Mouse (Mus musculus): ENCODE data around the gene Mknk2.

DNA sequence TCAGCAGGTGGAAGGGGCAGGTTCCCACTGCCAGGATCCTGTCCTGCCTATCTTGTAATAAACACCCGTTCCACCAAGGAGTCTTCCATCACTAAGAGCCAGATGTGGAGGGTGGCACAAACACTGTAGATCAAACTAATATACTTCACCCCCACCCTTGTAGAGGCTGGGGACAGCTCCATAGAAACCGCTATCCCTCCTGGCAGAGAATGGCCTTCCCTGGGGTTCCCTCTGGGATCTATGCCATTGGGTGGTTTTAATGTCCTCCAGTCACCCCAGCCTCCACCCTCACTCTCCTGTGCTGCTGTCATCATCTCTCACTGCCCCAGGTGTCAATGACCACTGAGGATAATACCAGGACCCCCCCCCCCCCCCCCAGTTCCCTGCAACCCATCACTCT lies 7.4 kb downstream of the Mknk2 start:
- no peak for TF ChIP-seq CTCF (IDR thresholded peaks at IDR 0.05; ENCODE audit: low read depth)
- no peak for TF ChIP-seq EP300 (IDR thresholded peaks at IDR 0.05; ENCODE audit: low read depth)

Data from liver, postnatal 0 days (tissue).